15 mouse cellular contexts compared by ENCODE assay signal in genomic region chr3:149305011-149305413, GRCm38 (mm10).
DNase-seq lines count a peak whose midpoint lies in the region; ATAC-seq lines count a peak whose summit lies in the region.
"Had no signal": no experiment of that assay in that cellular context is flagged by ENCODE, and none has a peak within 500 bp of the region (broad histone marks: within the 10 kb centered on the region; RNA-seq: fewer than 3 reads in every experiment).

No protein-coding gene starts in this region.

- H3K4me1 ChIP-seq in limb, embryonic 11.5 days (ENCODE audit: control insufficient read depth, insufficient read depth, low read length): peaks cover 8% of the 10 kb centered on the region; the same call in 1 of the 2 replicates
- H3K4me1 ChIP-seq in limb, embryonic 10.5 days: peaks cover 42% of the 10 kb centered on the region
- H3K4me1 ChIP-seq in embryonic facial prominence, embryonic 14.5 days (ENCODE audit: control insufficient read depth, insufficient read depth, low read length): peaks cover 4% of the 10 kb centered on the region; the same call in 1 of the 2 replicates
- no peaks in the 10 kb centered on the region for H3K4me1 ChIP-seq in forebrain, embryonic 15.5 days

- DNase-seq in limb, embryonic 11.5 days (ENCODE audit: low spot score): no peak
- no peak for DNase-seq in limb, embryonic 10.5 days (ENCODE audit: low spot score)
- DNase-seq in embryonic facial prominence, embryonic 14.5 days (ENCODE audit: low spot score): peak; percentile 34
- peak; percentile 17 to 55 for DNase-seq in left cerebral cortex, postnatal 14 days (ENCODE audit: low spot score in 2 of 2)
- DNase-seq in splenic B cell, adult 2 months (ENCODE audit: low read depth, low spot score): peak; percentile 33
- DNase-seq in heart, adult 18-20 months: no peak
- DNase-seq: cerebellum, postnatal 25 days; forebrain, postnatal 0 days; heart, postnatal 4 days; kidney, adult 2 months; spleen, adult 18-20 months; thymus, postnatal 25 days had no signal

- 26% methylated on average over 6 of the region's 6 CpGs for WGBS in limb, embryonic 11.5 days
- 46% methylated on average over 6 of the region's 6 CpGs for WGBS in limb, embryonic 10.5 days
- 51% methylated on average over 6 of the region's 6 CpGs for WGBS in embryonic facial prominence, embryonic 14.5 days
- 64% methylated on average over 6 of the region's 6 CpGs for WGBS in forebrain, embryonic 15.5 days

- H3K9me3 ChIP-seq in limb, embryonic 11.5 days (ENCODE audit: control insufficient read depth, low read length): no peaks in the 10 kb centered on the region
- H3K9me3 ChIP-seq in limb, embryonic 10.5 days (replicated peaks): no peaks in the 10 kb centered on the region
- H3K9me3 ChIP-seq in embryonic facial prominence, embryonic 14.5 days (ENCODE audit: control insufficient read depth, low read length): no peaks in the 10 kb centered on the region
- H3K9me3 ChIP-seq in forebrain, embryonic 15.5 days: no peaks in the 10 kb centered on the region
- H3K9me3 ChIP-seq: embryonic facial prominence, embryonic 15.5 days; midbrain, embryonic 12.5 days had no signal

- intact Hi-C loops in left cerebral cortex, postnatal 14 days (cut with DNase I): no loop called here

- no peak overlapping the region for H3K4me2 ChIP-seq in limb, embryonic 11.5 days (ENCODE audit: low read depth, severe bottlenecking)
- no peak overlapping the region for H3K4me2 ChIP-seq in embryonic facial prominence, embryonic 14.5 days (ENCODE audit: low read depth, low read length)
- no peak overlapping the region for H3K4me2 ChIP-seq in forebrain, embryonic 15.5 days (replicated peaks)
- H3K4me2 ChIP-seq: embryonic facial prominence, embryonic 15.5 days; midbrain, embryonic 12.5 days had no signal

- no peak overlapping the region for H3K9ac ChIP-seq in limb, embryonic 11.5 days (ENCODE audit: low read length)
- no peak overlapping the region for H3K9ac ChIP-seq in embryonic facial prominence, embryonic 14.5 days (ENCODE audit: low read depth, low read length)
- no peak overlapping the region for H3K9ac ChIP-seq in forebrain, embryonic 15.5 days (replicated peaks)
- H3K9ac ChIP-seq: embryonic facial prominence, embryonic 15.5 days; forebrain, postnatal 0 days; midbrain, embryonic 12.5 days had no signal

- H3K27ac ChIP-seq in limb, embryonic 11.5 days (replicated peaks; ENCODE audit: low read depth, low read length): no peak overlapping the region
- no peak overlapping the region for H3K27ac ChIP-seq in limb, embryonic 10.5 days
- no peak overlapping the region for H3K27ac ChIP-seq in embryonic facial prominence, embryonic 14.5 days (replicated peaks; ENCODE audit: low read depth, low read length)
- H3K27ac ChIP-seq in forebrain, embryonic 15.5 days (replicated peaks): no peak overlapping the region
- H3K27ac ChIP-seq: embryonic facial prominence, embryonic 15.5 days; midbrain, embryonic 12.5 days had no signal

- H3K27me3 ChIP-seq in limb, embryonic 11.5 days (ENCODE audit: control insufficient read depth, insufficient read depth, low read length): no peaks in the 10 kb centered on the region
- H3K27me3 ChIP-seq in limb, embryonic 10.5 days (ENCODE audit: low read depth, poor library complexity, severe bottlenecking): no peaks in the 10 kb centered on the region
- no peaks in the 10 kb centered on the region for H3K27me3 ChIP-seq in embryonic facial prominence, embryonic 14.5 days (replicated peaks; ENCODE audit: control insufficient read depth, insufficient read depth, low read length)
- no peaks in the 10 kb centered on the region for H3K27me3 ChIP-seq in splenic B cell, adult 2 months (ENCODE audit: control insufficient read depth, insufficient read depth, low read length, poor library complexity, severe bottlenecking)
- H3K27me3 ChIP-seq in forebrain, embryonic 15.5 days: no peaks in the 10 kb centered on the region
- H3K27me3 ChIP-seq: embryonic facial prominence, embryonic 15.5 days had no signal

- peak; percentile 51; the same call in 1 of the 2 replicates for ATAC-seq in limb, embryonic 11.5 days (ENCODE audit: insufficient number of reproducible peaks, low FRiP score, low TSS enrichment, low read depth)
- no peak for ATAC-seq in embryonic facial prominence, embryonic 14.5 days (ENCODE audit: low read depth)
- ATAC-seq in forebrain, embryonic 15.5 days (replicated peaks): no peak
- ATAC-seq: forebrain, postnatal 0 days had no signal

- H3K4me3 ChIP-seq in limb, embryonic 11.5 days (ENCODE audit: low read depth, low read length): no peak overlapping the region
- no peak overlapping the region for H3K4me3 ChIP-seq in limb, embryonic 10.5 days
- no peak overlapping the region for H3K4me3 ChIP-seq in embryonic facial prominence, embryonic 14.5 days (ENCODE audit: low read depth, low read length)
- H3K4me3 ChIP-seq in forebrain, embryonic 15.5 days: no peak overlapping the region
- H3K4me3 ChIP-seq: embryonic facial prominence, embryonic 15.5 days; midbrain, embryonic 12.5 days had no signal

- no peaks in the 10 kb centered on the region for H3K36me3 ChIP-seq in limb, embryonic 11.5 days (ENCODE audit: control insufficient read depth, insufficient read depth, low read length)
- no peaks in the 10 kb centered on the region for H3K36me3 ChIP-seq in limb, embryonic 10.5 days
- H3K36me3 ChIP-seq in embryonic facial prominence, embryonic 14.5 days (ENCODE audit: control insufficient read depth, insufficient read depth, low read length): no peaks in the 10 kb centered on the region
- no peaks in the 10 kb centered on the region for H3K36me3 ChIP-seq in splenic B cell, adult 2 months (ENCODE audit: control insufficient read depth, insufficient read depth, low read length, poor library complexity, severe bottlenecking)
- H3K36me3 ChIP-seq in forebrain, embryonic 15.5 days: no peaks in the 10 kb centered on the region
- H3K36me3 ChIP-seq: embryonic facial prominence, embryonic 15.5 days; midbrain, embryonic 12.5 days had no signal

Comparison
In these comparisons a context has a peak if more than half of its experiments do, and no peak if none do; other contexts are left out.
1. DNase-seq: peak in embryonic facial prominence, embryonic 14.5 days (single experiment), left cerebral cortex, postnatal 14 days (2 of 2) and splenic B cell, adult 2 months (single experiment); none in limb, embryonic 11.5 days (single experiment), limb, embryonic 10.5 days (single experiment) and heart, adult 18-20 months (0 of 2).